Mouse (Mus musculus) testis, adult 2 months (tissue): Measurements from ENCODE around the gene Timp2. TPM values are rescaled to one million over a fixed set of nuclear protein-coding genes. Genes with fewer than 3 reads are reported as not detected.

Experiments
- H3K27ac ChIP-seq: fragments of 200-500 bp; 2 replicates; pipeline ENCODE4 v1.5.1; 2012; ENCODE audit warnings: low read depth, low read length; ENCODE audit not compliant: control insufficient read depth, insufficient read depth
- H3K27me3 ChIP-seq: fragments of 200-500 bp; 2 replicates; pipeline ENCODE4 v1.6.1; 2012; ENCODE audit warnings: mild to moderate bottlenecking, low read length, moderate library complexity; ENCODE audit not compliant: control insufficient read depth, insufficient read depth
- H3K36me3 ChIP-seq: fragments of 200-500 bp; 2 replicates; pipeline ENCODE4 v1.6.1; 2012; ENCODE audit warnings: mild to moderate bottlenecking, low read length; ENCODE audit not compliant: control insufficient read depth, insufficient read depth
- H3K4me1 ChIP-seq: fragments of 200-500 bp; 2 replicates; pipeline ENCODE4 v1.6.1; 2012; ENCODE audit warnings: low read length; ENCODE audit not compliant: control insufficient read depth, insufficient read depth
- H3K4me3 ChIP-seq: fragments of 200-500 bp; 2 replicates; pipeline ENCODE4 v1.5.1; 2012; ENCODE audit warnings: low read depth, mild to moderate bottlenecking, low read length, moderate library complexity, mixed read lengths; ENCODE audit not compliant: control insufficient read depth
- CTCF ChIP-seq: fragments of 200-500 bp; IDR thresholded peaks from 2 replicates; pipeline ENCODE4 v1.5.1; 2012; ENCODE audit warnings: low read depth, mild to moderate bottlenecking, inconsistent platforms, low read length, moderate library complexity; ENCODE audit not compliant: control insufficient read depth, insufficient read depth, insufficient replicate concordance
- POLR2A ChIP-seq: fragments of 200-500 bp; IDR thresholded peaks from 2 replicates; pipeline ENCODE4 v1.6.1; 2012; ENCODE audit warnings: low read depth, mild to moderate bottlenecking, inconsistent platforms, low read length, moderate library complexity; ENCODE audit not compliant: control insufficient read depth
- polyA plus RNA-seq: library from polyadenylated mRNA; depleted of rRNA; stranded (reverse); fragments of >200 nt; gene quantifications from 2 replicates; pipeline ENCODE4 v1.2.3, GENCODE M21; 2012

Gene Timp2
- polyA plus RNA-seq, 1 experiment, result 94.1 TPM

GRCm38 (mm10) chr11:118289999-118290889 is 65.3 kb downstream of the Timp2 start, which contains the start of gene Usp36:
Gene Usp36, minus strand, starts transcription at chr11:118290244.
- Histone ChIP-seq H3K27me3 (no peaks in the 10 kb centered on the region), H3K4me1 (peaks cover 13% of the 10 kb centered on the region), H3K27ac (peak within 1 kb of the TSS; percentile 78), H3K36me3 (no peaks in the 10 kb centered on the region; the same call in 1 of the 2 replicates), H3K4me3 (peak within 1 kb of the TSS; percentile 87)
- no peak for TF ChIP-seq CTCF
- peak; percentile 94 for TF ChIP-seq POLR2A

GRCm38 (mm10) chr11:118289562-118289961 is 66.0 kb downstream of the Timp2 start:
- H3K27ac ChIP-seq, result peak overlapping the region; percentile 72
- peaks cover 13% of the 10 kb centered on the region for H3K4me1 ChIP-seq
- H3K27me3 ChIP-seq, result no peaks in the 10 kb centered on the region
- peak overlapping the region; percentile 87 for H3K4me3 ChIP-seq
- TF ChIP-seq CTCF, result no peak
- TF ChIP-seq POLR2A, result no peak
- H3K36me3 ChIP-seq, result no peaks in the 10 kb centered on the region; the same call in 1 of the 2 replicates

- TF ChIP-seq CTCF (no peak), POLR2A (no peak)
These were observed 66.5 kb downstream of the Timp2 start for GRCm38 (mm10) chr11:118289037-118289511.

GRCm38 (mm10) chr11:118287573-118287972 is 68.0 kb downstream of the Timp2 start:
- no peak overlapping the region for H3K4me3 ChIP-seq
- no peaks in the 10 kb centered on the region; the same call in 1 of the 2 replicates for H3K36me3 ChIP-seq
- TF ChIP-seq CTCF (no peak), POLR2A (no peak)
- no peak overlapping the region for H3K27ac ChIP-seq
- H3K27me3 ChIP-seq, result no peaks in the 10 kb centered on the region
- peaks cover 13% of the 10 kb centered on the region for H3K4me1 ChIP-seq

More at GRCm38 (mm10) chr11:118289037-118289511, 66.5 kb downstream of the Timp2 start:
- Histone ChIP-seq H3K27ac (no peak overlapping the region), H3K4me1 (peaks cover 13% of the 10 kb centered on the region), H3K36me3 (no peaks in the 10 kb centered on the region; the same call in 1 of the 2 replicates), H3K4me3 (peak overlapping the region; percentile 87), H3K27me3 (no peaks in the 10 kb centered on the region)

DNA sequence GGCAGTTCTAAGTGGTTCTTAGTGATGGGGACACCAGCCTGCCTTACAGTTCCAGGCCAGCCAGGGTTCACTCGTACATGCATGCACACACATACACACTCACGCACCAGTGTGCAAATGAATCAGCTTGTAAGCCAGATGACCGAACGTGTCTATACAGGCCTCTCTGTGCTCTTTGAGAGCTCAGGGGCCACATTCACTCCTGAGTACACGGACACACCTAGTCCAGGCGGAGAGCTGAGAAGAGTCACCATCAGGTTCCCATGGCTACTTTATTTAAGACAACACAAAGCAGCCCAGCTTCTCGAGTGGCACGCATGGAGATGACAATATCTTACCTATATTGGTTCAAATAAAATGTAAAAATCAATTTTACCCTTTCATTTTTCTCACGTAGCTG is 69.1 kb downstream of the Timp2 start:
- H3K36me3 ChIP-seq, result no peaks in the 10 kb centered on the region; the same call in 1 of the 2 replicates
- TF ChIP-seq CTCF (no peak), POLR2A (no peak)
- no peaks in the 10 kb centered on the region for H3K27me3 ChIP-seq
- H3K4me1 ChIP-seq, result peaks cover 13% of the 10 kb centered on the region
- no peak overlapping the region for H3K4me3 ChIP-seq
- H3K27ac ChIP-seq, result no peak overlapping the region

GRCm38 (mm10) chr11:118285791-118286190 is 69.7 kb downstream of the Timp2 start:
- no peak for TF ChIP-seq CTCF
- no peak for TF ChIP-seq POLR2A
- Histone ChIP-seq H3K27ac (no peak overlapping the region), H3K36me3 (no peaks in the 10 kb centered on the region; the same call in 1 of the 2 replicates), H3K27me3 (no peaks in the 10 kb centered on the region), H3K4me3 (no peak overlapping the region), H3K4me1 (peaks cover 13% of the 10 kb centered on the region)

DNA sequence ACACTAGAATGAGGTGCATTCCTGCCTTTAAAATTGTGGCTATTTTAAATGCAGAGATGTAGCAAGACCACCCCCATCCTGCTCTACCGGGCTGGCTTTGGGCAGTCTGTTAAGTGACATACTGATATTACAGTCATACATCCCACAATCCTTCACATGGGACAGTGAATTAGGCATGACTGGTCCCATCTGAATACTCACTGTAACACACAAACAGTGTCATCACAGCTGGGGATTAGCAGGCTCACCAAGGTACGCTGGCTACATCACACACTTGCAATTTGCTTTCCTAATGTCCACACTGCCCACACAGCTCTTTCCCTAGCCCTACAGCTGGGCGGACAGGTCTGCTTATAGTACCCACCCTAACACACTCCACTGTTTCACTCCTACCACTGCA is 75.3 kb downstream of the Timp2 start:
- H3K4me3 ChIP-seq, result no peak overlapping the region
- H3K36me3 ChIP-seq, result no peaks in the 10 kb centered on the region
- no peaks in the 10 kb centered on the region for H3K27me3 ChIP-seq
- no peaks in the 10 kb centered on the region for H3K4me1 ChIP-seq
- no peak for TF ChIP-seq POLR2A
- TF ChIP-seq CTCF, result no peak
- H3K27ac ChIP-seq, result no peak overlapping the region

GRCm38 (mm10) chr11:118276328-118276727 is 79.2 kb downstream of the Timp2 start:
- Histone ChIP-seq H3K36me3 (no peaks in the 10 kb centered on the region), H3K4me1 (no peaks in the 10 kb centered on the region), H3K27me3 (no peaks in the 10 kb centered on the region), H3K4me3 (peak overlapping the region; percentile 63), H3K27ac (no peak overlapping the region)
- TF ChIP-seq POLR2A (no peak), CTCF (no peak)
